Mouse (Mus musculus) lung, postnatal 36 days (tissue): ENCODE measurements around the gene Ptgr1.

Source experiments
- DNase-seq: peaks from one replicate; pipeline ENCODE4 v3.0.0; 2022; ENCODE audit warnings: mixed read lengths

Gene Ptgr1

DNA sequence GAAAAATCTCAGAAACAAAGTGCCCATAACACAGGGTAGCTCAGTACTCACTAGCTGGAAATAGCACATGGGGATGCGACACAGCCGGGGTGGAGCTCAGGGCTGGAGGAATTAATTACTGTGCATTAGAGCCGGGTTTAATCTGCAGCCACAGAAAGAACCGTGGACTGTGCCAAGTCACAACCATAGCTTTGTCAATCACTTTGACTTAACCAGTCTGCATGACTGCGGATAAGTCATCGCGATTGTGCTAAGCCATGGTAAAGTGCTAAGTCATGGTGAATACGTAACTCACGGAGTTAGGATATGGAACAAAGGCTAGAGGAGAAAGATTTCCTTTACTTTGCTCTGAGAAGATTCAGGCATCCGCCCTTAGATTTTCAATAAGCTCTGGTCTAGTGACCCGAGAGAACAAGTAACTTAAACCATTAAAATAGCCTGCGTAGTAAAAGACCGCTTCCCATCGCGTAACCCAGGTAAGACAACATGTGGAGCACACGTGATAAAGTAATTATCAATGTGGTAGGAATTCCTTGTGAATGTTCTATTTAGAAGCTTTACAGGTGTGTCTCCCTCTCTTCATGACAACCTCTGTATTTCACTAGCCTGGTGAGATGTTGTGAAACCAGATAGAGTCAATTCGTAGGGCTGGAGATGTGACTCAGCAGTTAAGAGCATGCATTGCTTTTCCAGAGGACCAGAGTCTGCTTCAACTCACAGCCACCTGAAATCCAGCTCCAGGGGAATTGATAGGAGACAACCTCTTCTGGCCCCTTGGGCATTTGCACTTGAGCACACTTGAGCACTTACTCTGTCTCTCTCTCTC lies 3.9 kb upstream of the Ptgr1 start:
- DNase-seq, result no peak

DNA sequence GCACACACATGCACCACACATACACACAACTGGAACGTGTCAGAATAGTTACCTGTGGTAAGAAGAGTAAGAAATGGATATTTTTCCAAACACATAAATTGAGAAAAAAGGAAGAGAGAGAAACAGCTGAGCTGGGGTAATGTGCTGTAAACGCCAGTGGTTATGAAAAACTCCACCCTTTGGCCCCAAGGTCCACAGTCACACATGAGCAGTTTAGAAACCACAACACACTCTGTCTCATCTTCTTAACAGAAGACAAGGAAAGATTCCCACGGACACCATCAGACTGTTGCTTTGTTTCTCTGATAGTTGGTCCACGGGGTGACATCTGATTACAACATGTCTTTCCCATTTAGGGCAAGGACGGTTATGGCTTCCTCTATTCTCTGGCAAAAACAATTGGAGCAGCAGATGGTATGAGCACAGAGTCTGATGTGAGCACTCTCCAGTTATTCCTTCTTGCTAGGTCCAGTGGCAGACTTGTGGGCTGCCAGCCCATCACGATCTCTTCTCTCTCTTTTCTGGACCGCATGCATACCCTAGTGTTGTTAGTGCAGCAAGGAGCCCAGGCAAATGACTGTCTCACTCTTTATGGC lies 2.5 kb upstream of the Ptgr1 start:
- no peak for DNase-seq

DNA sequence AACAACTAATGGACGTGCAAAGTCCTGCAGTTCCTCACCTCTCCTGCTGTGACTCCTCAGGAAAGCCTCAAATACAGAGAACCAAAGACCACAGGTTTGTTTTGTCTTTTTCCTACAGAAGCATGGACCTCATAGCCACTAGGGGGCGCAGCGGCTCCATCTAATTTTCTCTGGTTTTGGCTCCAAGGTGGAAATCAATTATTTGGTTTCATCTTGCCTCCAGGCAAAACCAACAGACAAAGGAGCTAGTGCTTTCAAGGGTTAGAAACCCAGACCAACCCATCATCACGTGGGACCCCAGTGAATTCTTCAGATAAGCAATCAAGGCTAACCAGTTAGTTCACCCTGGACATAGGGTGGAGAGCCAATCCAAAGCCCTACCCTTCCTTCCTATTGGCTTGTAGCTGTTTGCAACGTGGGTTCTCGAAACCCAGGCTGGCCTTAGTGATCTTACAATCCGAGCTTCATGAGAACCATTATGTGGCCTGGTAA lies 1.7 kb downstream of the Ptgr1 start:
- DNase-seq, result peak; percentile 92

DNA sequence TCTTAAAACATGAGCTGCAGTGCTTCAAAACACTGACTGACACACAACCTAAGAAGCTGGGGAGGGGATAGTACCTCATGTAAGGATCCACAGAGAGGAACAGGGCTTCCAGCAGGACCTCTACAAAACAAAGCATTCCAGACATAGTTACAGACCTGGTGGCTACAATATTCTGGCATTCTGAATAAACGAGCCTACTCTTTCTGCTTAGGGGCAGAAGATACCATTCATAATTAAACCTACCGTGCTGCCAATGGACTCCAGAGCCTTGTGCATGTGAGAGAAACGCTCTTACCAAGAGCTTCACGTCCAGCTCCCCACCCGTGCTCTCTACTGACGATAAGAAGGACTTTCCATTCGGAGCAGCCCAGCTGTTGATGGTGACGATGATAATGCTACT lies 4.1 kb downstream of the Ptgr1 start:
- no peak for DNase-seq

DNA sequence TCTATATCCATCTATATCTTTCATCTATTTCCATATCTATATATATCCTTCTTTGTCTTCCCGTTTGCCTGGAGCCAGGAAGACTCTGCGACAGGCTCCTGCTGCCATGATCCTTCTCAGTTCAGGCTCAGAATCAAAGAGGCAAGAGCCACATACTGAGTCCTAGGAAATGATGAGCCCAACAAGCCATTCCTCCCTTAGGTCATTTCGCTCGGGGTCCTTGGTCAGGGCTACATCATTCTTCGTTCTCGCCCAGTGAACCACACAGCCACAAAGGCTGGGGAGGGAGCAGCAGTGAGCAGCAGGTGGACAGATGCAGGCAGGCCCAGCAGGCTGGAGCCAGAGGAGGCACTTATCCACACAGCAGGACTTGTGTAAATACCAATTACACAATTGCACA lies 5.5 kb downstream of the Ptgr1 start:
- no peak for DNase-seq

DNA sequence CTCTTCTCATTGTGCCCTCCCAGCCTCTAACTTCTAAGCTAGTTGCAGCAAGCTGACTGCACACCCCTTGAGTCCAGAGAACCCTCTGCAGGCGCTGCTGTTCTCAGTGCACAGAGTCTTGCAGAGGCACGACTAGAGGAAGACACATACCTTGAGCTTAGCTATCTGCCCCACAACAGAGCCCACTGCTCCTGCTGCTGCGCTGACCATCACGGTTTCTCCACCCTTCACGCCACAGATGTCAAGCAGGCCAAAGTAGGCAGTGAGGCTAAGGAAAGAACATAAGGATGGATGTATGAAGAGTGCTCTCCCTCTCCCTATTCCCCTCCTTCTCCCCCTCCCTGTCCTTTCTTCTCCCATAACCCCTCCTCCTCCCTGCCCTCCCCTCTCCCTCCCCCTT lies 11.2 kb downstream of the Ptgr1 start:
- no peak for DNase-seq

DNA sequence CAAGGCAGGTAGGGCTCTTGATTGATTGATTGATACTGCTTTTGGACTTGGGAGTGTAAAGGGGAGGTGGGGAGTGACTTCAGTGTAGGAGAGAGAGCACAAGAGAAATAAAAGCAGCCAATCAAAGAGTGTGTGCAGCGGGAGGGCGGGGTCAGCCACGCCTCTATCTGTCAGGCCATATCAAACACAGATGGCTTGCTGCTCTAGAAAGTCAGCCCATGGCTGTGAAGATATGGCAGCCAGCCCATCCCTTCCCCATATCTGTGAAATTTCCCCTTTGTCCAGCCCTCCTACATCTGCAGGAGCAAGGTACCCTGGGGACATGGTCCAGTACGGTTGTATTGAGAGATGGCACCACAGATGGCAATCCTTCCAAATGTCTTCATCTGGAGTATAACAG lies 16.2 kb downstream of the Ptgr1 start:
- no peak for DNase-seq

DNA sequence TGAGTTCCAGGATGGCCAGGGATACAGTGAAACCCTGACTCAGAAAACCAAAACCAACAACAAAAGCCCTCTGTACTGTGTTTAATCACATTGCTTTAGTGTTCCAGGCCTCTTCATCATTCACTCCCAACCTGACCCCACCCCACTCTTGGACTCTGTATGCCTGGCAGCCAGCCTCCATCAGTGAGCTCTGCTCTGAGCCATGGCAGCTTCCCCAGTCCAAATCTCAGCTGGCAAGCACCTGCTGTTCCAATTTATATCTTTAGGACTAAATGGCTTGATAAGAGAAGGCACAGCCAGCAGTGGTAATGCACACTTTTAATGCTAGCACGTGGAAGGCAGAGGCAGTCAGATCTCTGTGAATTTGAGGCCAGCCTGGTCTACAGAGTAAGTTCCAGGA lies 21.8 kb downstream of the Ptgr1 start:
- no peak for DNase-seq

DNA sequence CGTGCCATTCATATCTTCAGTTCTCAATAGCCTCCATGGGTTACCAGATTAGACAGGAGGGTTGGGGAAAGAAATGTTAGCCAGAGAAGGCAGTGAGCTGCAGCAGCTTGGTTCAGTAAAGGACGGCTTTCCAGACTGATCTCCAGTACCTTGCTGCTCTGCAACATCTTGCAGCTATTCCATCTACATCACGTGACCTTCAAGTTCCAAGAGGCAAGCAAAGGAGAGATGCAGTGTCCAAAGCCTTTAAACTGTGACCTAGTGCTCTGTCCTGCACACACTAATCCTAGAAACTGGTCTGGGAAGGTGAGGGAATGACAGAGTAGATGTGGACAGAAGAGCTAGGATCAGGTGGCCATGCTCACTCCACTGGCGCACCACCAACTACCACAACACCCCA lies 23.6 kb downstream of the Ptgr1 start:
- no peak for DNase-seq

DNA sequence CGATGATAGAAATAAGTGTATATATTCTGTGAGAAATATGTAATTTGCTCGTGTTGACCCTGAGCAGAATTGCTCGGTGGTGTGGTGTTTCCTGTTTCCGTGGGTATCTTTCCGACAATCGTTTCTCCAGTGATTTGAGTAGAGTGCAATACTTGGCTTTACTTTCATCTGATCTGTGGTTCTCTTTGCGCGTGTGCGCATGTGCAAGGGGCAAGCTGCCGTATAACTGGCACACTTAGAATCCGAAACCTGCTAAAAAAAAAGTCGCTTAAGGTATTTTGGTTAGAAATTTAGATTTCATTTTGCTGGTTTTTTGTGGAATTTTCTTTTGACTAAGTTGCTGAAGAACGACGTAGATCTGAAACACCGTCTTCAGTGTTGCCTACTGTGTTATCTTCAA lies 25.2 kb downstream of the Ptgr1 start:
- DNase-seq, result no peak

DNA sequence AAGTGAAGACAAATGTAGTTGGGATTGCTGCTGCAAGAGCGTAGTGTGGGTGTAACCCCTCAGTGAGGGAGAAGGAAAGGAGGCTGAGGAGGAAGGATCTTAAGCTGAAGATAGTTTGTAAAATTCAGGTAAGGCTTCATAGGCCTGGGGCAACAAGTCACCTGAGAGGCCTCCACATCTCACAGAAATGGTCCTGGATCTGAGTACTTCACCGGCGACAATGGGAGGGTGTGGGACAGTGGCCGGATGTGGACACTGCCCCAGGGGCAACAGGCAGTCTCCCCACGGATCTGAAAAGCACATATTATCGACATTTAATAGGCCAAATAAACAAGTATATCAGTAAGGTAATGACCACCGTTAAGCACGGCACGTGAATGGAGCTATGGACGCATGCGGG lies 34.3 kb downstream of the Ptgr1 start:
- DNase-seq, result no peak

DNA sequence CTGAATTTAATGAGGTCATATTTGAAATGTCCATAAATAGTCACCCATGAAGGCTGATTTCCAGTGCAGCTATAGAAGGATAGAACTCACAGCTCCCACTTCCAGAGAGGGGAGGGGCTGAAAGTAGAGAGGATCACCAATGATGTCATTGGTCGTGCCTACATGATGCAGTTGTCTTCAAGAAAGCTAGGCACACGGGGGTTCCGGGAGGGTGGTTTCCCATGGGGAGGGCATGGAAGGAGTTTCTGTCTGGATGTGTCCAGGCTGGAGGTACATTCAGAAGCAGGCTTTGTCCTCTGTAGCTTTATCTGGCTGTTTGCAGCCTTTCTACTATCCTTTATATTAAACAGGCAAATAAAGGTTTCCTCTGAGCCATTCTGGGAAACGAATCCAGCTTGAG lies 38.5 kb downstream of the Ptgr1 start:
- no peak for DNase-seq

DNA sequence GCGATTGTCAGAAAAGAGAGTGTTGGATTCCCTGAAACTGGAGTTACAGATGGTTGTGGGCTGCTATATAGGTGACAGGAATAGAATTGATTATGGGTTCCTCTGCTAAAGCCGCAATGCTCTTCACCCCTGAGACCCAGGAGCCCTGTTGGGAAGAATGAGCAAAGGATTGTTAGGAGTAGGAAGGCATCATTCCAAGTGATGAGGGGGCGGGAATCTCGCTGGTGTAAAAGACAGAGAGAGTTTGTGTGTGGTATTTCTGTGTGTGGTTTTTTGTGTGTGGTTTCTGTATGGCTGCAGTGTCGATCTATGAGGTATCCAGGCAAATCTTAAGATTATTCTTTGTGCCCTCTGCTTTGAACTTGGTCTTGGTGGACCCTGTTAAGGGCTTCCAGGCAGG lies 42.2 kb downstream of the Ptgr1 start:
- no peak for DNase-seq

DNA sequence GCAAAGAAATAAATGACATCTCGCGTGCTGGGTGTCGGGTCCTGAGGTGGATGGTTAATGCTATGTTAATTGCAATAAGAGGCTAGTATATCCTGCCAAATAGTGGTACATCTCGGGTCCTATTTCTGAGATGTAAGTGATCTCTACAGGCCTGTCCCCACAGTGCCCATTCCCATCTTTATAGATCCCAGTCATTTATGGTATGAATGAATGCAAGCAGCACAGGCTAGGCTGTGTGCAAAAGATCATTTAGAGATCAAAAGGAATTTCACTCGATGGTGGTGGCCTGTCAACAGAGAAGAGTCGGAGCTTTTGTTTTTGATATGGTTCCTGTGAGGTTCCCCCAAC lies 42.7 kb downstream of the Ptgr1 start:
- DNase-seq, result no peak

DNA sequence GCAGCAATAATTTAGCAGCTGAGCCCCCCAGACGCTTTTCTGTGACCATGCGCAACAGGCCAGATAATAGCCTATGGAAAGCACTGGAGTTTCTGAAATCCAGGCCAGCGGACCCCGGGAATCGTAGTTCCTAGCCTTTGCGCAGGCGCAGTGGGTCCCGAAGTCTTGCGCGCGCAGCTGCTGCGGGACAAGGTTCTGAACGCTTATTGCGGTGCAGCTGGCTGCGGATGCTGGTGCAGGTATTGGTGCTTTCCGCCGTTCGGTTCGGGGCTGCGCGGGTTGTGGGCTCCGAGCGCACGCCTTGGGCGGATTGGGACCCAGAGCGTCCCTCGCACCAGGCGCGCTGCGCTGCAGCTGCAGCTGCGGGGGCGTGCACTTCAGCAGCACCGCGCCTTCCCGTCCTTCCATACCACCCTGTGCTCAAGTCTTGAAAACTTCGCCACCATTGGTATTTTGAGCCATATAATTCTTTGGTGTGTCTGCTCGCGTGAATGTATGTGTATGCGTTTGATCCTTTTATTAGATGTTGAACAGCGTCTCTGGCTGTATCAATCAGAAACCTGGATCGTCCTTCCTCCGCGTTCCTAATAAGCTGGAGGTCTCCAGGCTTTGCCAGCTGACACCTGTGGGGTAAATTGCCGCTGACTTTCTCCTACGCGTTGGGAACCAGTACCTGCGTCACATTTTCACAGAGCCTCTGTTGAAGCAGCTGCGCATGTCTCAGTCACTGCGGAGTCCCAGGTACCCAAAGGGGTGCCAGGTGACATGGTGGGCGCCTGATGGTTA lies 43.3 kb downstream of the Ptgr1 start, which contains the start of gene Zkscan16:
Gene Zkscan16, plus strand, starts transcription at position 209 of the 786 bp plus-strand sequence.
- DNase-seq, result peak; percentile 65

DNA sequence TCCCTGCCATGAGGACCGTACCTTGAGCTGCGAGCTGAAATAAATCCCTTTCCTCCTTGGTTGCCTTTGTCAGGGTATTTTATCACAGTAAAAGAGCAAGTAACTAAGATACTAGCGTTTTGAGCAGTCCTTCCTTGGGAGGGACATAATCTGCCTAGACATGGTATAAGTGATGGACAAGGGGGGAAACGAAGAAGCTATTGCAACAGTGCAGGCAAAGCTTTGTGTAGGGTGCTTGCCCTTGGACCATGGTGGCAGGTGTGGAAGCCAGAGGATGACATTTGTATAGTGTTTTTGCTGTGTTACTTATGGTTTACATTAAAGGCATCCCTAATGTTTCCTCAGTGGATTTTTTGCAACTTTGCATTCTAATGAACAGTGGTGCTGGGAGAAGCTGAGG lies 44.0 kb downstream of the Ptgr1 start:
- DNase-seq, result no peak

DNA sequence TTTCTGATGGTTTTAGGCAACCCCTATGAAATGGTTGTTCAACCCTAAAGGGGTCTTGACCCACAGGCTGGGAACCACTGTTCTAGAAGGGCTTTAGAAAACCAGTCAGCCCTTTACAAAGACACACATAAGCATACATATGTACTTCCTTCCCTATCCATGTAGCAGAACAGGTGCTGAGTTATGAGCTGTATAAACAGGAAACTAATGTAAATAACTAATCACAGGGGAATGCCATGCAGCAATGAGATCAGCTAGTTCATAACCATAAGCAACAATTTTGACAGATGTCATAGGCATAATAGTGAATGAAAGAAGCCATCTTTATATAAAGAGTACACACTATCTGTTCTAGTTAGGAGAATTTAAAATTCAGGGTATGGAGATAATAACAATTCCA lies 45.3 kb downstream of the Ptgr1 start:
- DNase-seq, result no peak

DNA sequence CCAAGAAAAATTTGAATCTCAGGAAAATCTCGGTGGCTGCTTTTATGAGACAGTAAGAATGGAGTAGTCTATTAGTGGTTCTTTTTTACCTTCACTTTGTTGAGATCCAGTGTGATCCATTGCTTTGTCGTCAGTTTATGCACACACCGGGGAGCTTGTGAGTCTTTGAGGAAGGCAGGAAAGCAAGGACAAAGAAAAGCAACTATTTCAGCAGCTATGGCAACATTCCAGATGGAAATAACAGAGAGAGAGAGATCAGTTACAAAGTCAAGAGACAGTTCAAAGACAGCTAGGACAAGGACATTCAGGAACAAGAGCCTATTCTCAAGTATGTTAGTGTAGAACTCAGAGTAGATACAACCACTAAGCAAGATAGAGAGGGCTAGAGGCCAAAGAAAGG lies 51.1 kb downstream of the Ptgr1 start:
- no peak for DNase-seq

DNA sequence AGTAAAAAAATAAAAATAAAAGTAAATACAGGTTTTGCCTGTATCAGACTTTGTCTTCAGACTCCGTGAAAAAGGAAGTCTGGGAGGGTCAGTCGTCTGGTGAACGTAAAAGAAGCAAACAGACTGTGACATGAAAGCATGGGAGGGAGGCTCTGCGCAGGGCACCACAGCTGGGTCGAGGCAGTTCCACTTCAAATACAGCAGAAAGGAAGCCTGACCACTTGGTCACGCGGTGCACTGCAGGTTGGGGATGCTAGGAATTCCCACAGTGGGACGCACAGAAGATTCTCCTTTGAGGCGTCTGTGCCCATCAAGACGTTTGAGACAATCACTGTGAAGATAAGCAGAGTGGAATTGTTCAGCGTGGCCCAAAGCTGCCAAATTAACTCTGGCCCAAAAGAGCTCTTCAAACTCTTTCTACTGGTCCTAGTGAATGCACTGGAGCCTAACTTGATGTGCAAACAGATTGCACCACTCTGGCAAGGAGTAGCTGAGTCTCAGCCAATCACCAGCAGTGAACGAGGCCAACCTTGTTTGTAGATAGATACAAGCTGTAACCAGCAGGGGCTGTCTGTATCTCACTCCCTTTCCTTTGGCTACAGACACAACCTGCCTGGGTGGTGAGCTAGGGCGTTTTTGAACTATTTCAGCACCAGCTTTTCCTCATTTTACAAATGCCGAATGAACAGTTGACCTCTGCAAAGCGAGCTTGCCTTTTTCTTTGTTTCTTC lies 52.0 kb downstream of the Ptgr1 start:
- DNase-seq, result peak; percentile 82

DNA sequence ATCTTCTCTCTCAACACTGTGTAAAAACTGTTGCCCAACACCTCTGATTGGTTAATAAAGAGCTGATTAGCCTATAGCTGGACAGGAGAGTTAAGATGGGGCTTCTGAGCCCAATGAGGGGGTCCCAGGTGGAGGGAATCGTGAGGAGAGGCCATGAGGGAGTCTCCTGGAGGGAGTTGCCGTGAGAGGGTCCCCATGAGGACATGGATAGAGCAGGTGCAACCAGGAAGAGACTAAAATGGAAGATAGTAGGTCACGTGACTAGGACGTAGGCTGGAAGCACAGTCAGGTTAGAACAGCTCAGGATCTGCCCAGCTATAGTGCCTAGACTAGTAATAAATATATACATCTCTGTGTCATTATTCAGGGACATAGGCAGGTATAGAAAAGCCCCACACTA lies 52.6 kb downstream of the Ptgr1 start:
- DNase-seq, result no peak

DNA sequence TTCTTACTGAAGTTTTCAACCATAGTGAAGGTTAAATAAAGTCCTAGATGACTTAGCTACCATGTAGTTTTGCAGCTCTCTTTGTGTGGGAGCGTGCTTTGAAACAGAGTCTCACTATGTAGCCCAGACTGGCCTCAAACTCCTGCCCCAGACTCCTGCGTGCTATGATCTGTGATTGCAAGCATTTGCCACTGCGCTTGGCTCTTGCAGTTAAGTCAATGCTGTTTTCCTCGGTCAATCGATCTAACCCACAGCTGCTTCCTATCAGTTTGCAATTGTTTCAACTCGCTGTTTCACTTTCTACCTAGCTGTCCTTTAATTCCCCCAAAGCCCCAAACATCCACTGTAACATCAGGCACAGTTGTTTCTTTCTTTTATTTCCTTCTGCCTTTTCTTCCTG lies 54.4 kb downstream of the Ptgr1 start:
- no peak for DNase-seq

DNA sequence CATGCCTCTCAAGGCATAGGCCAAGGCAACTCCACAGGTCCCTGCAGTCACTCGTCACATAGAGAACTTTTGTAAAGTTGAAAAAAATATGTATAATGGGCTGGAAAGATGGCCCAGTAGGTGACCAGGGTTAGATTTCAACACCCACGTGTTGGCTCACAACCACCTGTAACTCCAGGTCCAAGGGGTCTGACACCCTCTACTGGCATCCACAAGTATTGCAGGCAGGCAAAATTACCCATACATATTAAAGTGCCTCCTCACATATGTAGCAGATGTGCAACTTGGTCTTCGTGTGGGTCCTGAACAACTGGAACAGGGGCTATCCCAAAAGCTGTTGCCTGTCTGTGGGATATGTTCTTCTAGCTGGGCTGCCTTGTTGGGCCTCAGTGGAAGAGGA lies 59.3 kb downstream of the Ptgr1 start:
- no peak for DNase-seq

DNA sequence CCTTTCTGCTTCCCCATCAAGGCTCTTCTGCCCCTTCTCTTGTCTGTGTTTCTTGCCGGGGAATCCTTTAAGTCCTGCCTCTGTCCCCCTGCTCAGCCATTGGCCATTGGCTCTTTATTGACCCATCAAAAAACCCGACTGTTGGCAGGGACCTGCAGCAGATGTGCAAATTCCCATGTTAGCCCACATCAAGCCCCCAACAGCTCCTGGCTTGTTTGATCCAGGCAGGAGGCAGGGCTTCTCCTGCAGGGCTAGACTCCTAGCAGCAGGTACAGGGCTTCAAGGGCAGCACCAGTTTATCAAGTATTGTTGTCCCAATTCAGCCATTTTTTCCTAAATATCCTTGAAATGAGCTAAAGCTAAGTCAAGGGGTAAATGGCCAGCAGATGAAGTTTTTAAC lies 60.8 kb downstream of the Ptgr1 start:
- DNase-seq, result no peak
